Mouse (Mus musculus): Measurements from ENCODE around the gene Adgrl1. TPM values are rescaled to one million over a fixed set of nuclear protein-coding genes. Genes with fewer than 3 reads are reported as not detected.
"Not testable (repeated sequence)": the region's sequence is repeated elsewhere in the genome, so short reads cannot be mapped to it uniquely, and the experiment has no call there.

The Adgrl1 gene
- polyA plus RNA-seq, 2 experiments from 2014 or later: 8.9 to 11.5 TPM

GRCm38 (mm10) chr8:83955106-83955957 lies 55.4 kb downstream of the Adgrl1 start, which contains the start of the genes Gm10644 and Asf1b:
TSS of gene Gm10644 (minus strand) at chr8:83955205.
TSS of gene Asf1b (plus strand) at chr8:83955507.
- ATAC-seq: peak; percentile 91

GRCm38 (mm10) chr8:83955958-83956218 lies 56.0 kb downstream of the Adgrl1 start:
- ATAC-seq: no peak

GRCm38 (mm10) chr8:83956789-83957188 lies 56.9 kb downstream of the Adgrl1 start:
- ATAC-seq: no peak

- no peak for ATAC-seq
Measured at GRCm38 (mm10) chr8:83964015-83964765, 64.3 kb downstream of the Adgrl1 start.

- ATAC-seq: no peak
Measured at GRCm38 (mm10) chr8:83967701-83968100, 67.8 kb downstream of the Adgrl1 start.

GRCm38 (mm10) chr8:83971121-83971520 lies 71.2 kb downstream of the Adgrl1 start:
- ATAC-seq: no peak

GRCm38 (mm10) chr8:83971661-83972060 lies 71.8 kb downstream of the Adgrl1 start:
- ATAC-seq: no peak

GRCm38 (mm10) chr8:83972150-83973120 lies 72.5 kb downstream of the Adgrl1 start, which contains the start of gene Prkaca:
TSS of gene Prkaca (plus strand) at chr8:83972993.
- ATAC-seq: peak; percentile 99

- ATAC-seq: no peak
Measured at GRCm38 (mm10) chr8:83973161-83974031, 73.5 kb downstream of the Adgrl1 start.

- ATAC-seq: no peak
Measured at GRCm38 (mm10) chr8:83974521-83974920, 74.6 kb downstream of the Adgrl1 start.

- no peak for ATAC-seq
Measured at GRCm38 (mm10) chr8:83976101-83976630, 76.3 kb downstream of the Adgrl1 start.

GRCm38 (mm10) chr8:83976779-83977350 lies 77.0 kb downstream of the Adgrl1 start:
- no peak for ATAC-seq

- no peak for ATAC-seq
Measured at GRCm38 (mm10) chr8:83977646-83978045, 77.7 kb downstream of the Adgrl1 start.

GRCm38 (mm10) chr8:83978200-83978599 lies 78.3 kb downstream of the Adgrl1 start:
- ATAC-seq: no peak

- no peak for ATAC-seq
Measured at GRCm38 (mm10) chr8:83980250-83980649, 80.3 kb downstream of the Adgrl1 start.

GRCm38 (mm10) chr8:83980845-83981244 lies 80.9 kb downstream of the Adgrl1 start:
- ATAC-seq: no peak

- no peak for ATAC-seq
Measured at GRCm38 (mm10) chr8:83981533-83981932, 81.6 kb downstream of the Adgrl1 start.

- no peak for ATAC-seq
Measured at GRCm38 (mm10) chr8:83982449-83982848, 82.5 kb downstream of the Adgrl1 start.

- not testable (repeated sequence) for ATAC-seq
Measured at GRCm38 (mm10) chr8:83983222-83983621, 83.3 kb downstream of the Adgrl1 start.

GRCm38 (mm10) chr8:83989243-83989642 lies 89.3 kb downstream of the Adgrl1 start:
- ATAC-seq: no peak

GRCm38 (mm10) chr8:83990170-83990569 lies 90.3 kb downstream of the Adgrl1 start:
- ATAC-seq: no peak

Data from CD4-positive, CD25-positive, alpha-beta regulatory T cell, adult 4 months (primary cell).